Mouse (Mus musculus) limb, embryonic 11.5 days (tissue): ENCODE results near the gene Tmem163. TPM values are rescaled to one million over a fixed set of nuclear protein-coding genes. Genes with fewer than 3 reads are reported as not detected.

Source experiments
- ATAC-seq: fragments of 200-750 bp; cut with Nextera tagmentation; 2 replicates; pipeline ENCODE4 v1.8.0; 2017; ENCODE audit warnings: low read depth; ENCODE audit not compliant: insufficient number of reproducible peaks, low FRiP score, low TSS enrichment
- DNase-seq: peaks from one replicate; pipeline ENCODE4 v3.0.0-alpha.2; 2015; ENCODE audit warnings: low spot score
- H3K27ac ChIP-seq: fragments of 300-500 bp; sonication (generic); replicated peaks from 2 replicates; pipeline ENCODE4 v1.5.1; 2014; ENCODE audit warnings: low read depth, mild to moderate bottlenecking, low read length
- H3K27me3 ChIP-seq: fragments of 300-500 bp; sonication (generic); 2 replicates; pipeline ENCODE4 v1.6.1; 2014; ENCODE audit warnings: mild to moderate bottlenecking, low read length, mixed read lengths; ENCODE audit not compliant: control insufficient read depth, insufficient read depth
- H3K36me3 ChIP-seq: fragments of 300-500 bp; sonication (generic); 2 replicates; pipeline ENCODE4 v1.6.1; 2014; ENCODE audit warnings: mild to moderate bottlenecking, low read length, moderate library complexity, mixed read lengths; ENCODE audit not compliant: control insufficient read depth, insufficient read depth
- H3K4me1 ChIP-seq: fragments of 300-500 bp; sonication (generic); 2 replicates; pipeline ENCODE4 v1.6.1; 2014; ENCODE audit warnings: low read length, mixed read lengths; ENCODE audit not compliant: control insufficient read depth, insufficient read depth
- H3K4me2 ChIP-seq: fragments of 300-500 bp; sonication (generic); 2 replicates; pipeline ENCODE4 v1.6.1; 2014; ENCODE audit warnings: low read depth, mild to moderate bottlenecking, moderate library complexity; ENCODE audit not compliant: severe bottlenecking
- H3K4me3 ChIP-seq: fragments of 300-500 bp; sonication (generic); 2 replicates; pipeline ENCODE4 v1.5.1; 2014; ENCODE audit warnings: low read depth, low read length
- H3K9ac ChIP-seq: fragments of 300-500 bp; sonication (generic); 2 replicates; pipeline ENCODE4 v1.6.1; 2014; ENCODE audit warnings: mild to moderate bottlenecking, low read length
- H3K9me3 ChIP-seq: fragments of 300-500 bp; sonication (generic); 2 replicates; pipeline ENCODE4 v1.6.1; 2016; ENCODE audit warnings: low read length; ENCODE audit not compliant: control insufficient read depth
- WGBS: fragments of 180-500 bp; shearing (Covaris S2); extraction: QIAGEN DNeasy Blood & Tissue Kit; methylation state at CpG from one replicate; pipeline ENCODE4 v1.1.7; 2014; 5-methylcytosine and 5-hydroxymethylcytosine counted together
- polyA plus RNA-seq: library from polyadenylated mRNA; unstranded; fragments of >200 nt; fragmentation: Nextera tagmentation; extraction: Ambion mirVana; gene quantifications from 2 replicates; pipeline ENCODE4 v1.2.1, GENCODE M21; 2014

Tmem163 gene
- polyA plus RNA-seq, 1 experiment from 2014 or later: 7.9 TPM

DNA sequence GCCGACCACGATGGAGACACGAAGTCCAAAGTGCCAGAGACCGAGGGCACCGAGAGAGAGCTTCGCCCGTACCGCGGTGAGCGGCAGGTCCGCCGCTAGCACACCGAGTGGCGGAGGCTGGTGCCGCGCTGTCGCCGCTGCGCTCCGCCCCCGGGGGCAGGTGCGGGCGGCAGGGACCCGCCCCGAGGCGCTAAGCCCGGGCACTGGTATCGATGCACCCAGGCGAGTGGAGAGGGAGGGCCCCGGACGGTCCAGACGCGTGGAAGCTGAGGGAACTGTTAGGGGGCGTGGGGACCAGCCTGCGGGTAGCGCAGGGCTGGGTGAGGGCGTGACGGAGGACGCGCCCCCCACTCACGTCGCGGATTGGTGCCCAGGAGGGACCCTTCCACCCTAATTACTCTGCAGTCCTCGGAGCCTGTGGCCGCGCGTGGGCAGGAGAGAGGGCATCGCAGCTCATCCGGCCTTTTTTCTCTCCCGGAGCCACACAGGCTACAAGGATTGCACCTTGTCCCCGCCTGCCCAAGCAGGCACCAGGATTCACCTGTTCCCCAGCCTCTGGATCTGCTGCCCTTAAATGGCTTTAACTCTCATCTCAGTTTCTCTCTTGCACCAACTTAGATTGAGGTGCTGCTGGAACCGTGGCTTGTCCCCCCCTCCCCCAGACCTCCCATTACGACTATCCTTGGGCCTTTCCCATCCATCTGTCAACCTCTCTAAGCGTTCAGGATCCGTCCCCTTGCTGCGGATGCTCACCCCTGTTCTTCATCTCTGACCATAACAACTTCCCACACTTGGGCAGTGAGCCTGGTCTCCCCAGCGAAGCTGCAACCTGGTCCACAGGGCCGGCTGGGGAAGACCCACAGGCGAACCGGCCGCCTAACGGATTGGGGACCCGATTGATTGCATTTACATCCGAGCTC lies 1.4 kb downstream of the Tmem163 start:
- WGBS: 2% methylated on average over 64 of the region's 64 CpGs
- H3K9me3 ChIP-seq: 0 out of 2 replicates have a peak, but pooled peaks cover 2% of the 10 kb centered on the region
- peaks cover 12% of the 10 kb centered on the region; the same call in 1 of the 2 replicates for H3K4me1 ChIP-seq
- H3K4me2 ChIP-seq: peak overlapping the region; percentile 96
- DNase-seq (peak; percentile 55), ATAC-seq (peak; percentile 37; the same call in 1 of the 2 replicates)
- no peak overlapping the region for H3K27ac ChIP-seq
- peaks cover 44% of the 10 kb centered on the region for H3K27me3 ChIP-seq
- H3K9ac ChIP-seq: no peak overlapping the region
- peak overlapping the region; percentile 38 for H3K4me3 ChIP-seq
- H3K36me3 ChIP-seq: no peaks in the 10 kb centered on the region

DNA sequence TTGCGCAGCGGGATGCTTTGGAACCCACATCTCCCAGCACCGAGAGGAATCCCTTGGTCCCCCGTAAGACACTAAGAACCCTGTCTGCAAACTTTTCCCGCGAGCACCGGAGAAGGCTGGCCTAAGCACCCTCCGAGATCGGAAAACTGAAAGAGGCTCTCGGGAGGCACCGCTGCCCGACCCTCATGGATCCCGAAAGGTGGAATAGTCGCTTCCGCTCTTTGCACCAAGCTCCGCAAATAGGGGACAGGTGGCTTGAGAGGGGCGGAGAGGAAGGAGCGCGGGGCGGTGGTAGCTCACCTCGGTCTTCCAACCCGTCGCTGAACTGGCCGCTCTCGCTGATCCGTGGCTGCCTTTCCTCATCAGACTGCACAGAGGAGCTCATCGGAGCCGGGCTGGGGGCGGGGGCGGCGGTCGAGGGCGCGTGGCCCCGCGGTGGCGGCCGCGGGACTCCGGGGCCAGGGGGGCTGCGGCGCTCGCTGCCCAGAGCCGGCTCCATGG lies 2.2 kb downstream of the Tmem163 start:
- no peaks in the 10 kb centered on the region for H3K36me3 ChIP-seq
- peak overlapping the region; percentile 38 for H3K4me3 ChIP-seq
- WGBS: 1% methylated on average over 44 of the region's 44 CpGs
- ATAC-seq (peak; percentile 18; the same call in 1 of the 2 replicates), DNase-seq (peak; percentile 66)
- H3K27ac ChIP-seq: no peak overlapping the region
- peaks cover 12% of the 10 kb centered on the region; the same call in 1 of the 2 replicates for H3K4me1 ChIP-seq
- H3K27me3 ChIP-seq: peaks cover 44% of the 10 kb centered on the region
- peak overlapping the region; percentile 96 for H3K4me2 ChIP-seq
- 0 out of 2 replicates have a peak, but pooled peaks cover 2% of the 10 kb centered on the region for H3K9me3 ChIP-seq
- H3K9ac ChIP-seq: peak overlapping the region; percentile 27; the same call in 1 of the 2 replicates

DNA sequence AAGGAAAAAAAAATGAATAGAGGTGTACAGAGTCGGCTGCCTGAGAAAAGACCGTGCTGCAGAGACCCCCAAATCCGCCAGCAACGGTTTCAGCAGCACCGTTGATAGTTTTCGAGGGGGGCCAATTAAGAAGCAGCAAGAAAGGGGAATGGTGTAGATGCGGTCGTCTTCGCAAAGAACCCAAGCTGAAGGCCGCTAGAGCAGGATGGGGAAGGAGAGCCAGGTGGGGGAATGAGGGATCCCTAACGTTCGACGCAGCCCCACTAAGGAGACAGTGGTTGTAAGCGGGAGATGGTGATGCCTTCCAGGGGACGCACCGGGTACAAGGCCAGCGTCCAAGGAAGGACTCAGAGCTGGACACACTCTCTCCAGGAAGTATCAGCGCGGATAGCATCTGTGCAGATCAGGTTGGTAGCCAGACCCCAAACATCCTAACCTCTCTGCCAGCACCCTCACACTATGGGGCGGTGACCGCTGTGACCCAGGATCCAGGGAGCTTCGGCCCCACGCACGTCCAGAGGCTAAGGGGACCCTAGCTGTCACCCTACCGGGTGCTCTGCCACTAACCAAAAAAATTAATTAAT lies 2.7 kb downstream of the Tmem163 start:
- no peaks in the 10 kb centered on the region for H3K36me3 ChIP-seq
- H3K27ac ChIP-seq: no peak overlapping the region
- DNase-seq (peak; percentile 36), ATAC-seq (0 out of 2 replicates have a peak, but pooled peaks have one; percentile 18)
- peaks cover 44% of the 10 kb centered on the region for H3K27me3 ChIP-seq
- H3K4me3 ChIP-seq: peak overlapping the region; percentile 38
- H3K4me1 ChIP-seq: peaks cover 12% of the 10 kb centered on the region; the same call in 1 of the 2 replicates
- 0 out of 2 replicates have a peak, but pooled peaks cover 2% of the 10 kb centered on the region for H3K9me3 ChIP-seq
- H3K4me2 ChIP-seq: peak overlapping the region; percentile 96
- 6% methylated on average over 25 of the region's 25 CpGs for WGBS
- H3K9ac ChIP-seq: no peak overlapping the region

DNA sequence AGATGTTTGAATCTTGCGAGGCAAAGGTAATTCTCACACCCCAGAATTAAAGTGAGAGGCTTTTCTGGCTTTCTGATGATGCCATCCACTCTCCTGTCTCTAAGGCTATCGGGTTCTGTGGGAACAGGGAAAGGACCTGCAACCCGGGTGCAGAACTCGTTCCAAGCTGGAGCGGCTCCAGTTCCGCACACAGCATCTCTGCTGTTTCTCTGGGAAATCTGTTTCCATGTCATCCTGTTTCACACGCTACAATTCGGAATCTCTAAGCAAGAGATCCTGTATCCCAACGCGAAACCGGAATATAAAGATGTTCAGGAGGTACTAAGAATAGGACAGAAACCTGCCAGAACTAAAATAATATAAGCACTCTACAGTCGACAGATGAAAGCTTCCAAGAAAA lies 3.2 kb downstream of the Tmem163 start:
- H3K9me3 ChIP-seq: 0 out of 2 replicates have a peak, but pooled peaks cover 2% of the 10 kb centered on the region
- H3K9ac ChIP-seq: no peak overlapping the region
- peaks cover 44% of the 10 kb centered on the region for H3K27me3 ChIP-seq
- H3K4me3 ChIP-seq: no peak overlapping the region
- H3K36me3 ChIP-seq: no peaks in the 10 kb centered on the region
- H3K4me1 ChIP-seq: peaks cover 12% of the 10 kb centered on the region; the same call in 1 of the 2 replicates
- H3K4me2 ChIP-seq: no peak overlapping the region
- 40% methylated on average over 12 of the region's 12 CpGs for WGBS
- ATAC-seq (no peak), DNase-seq (peak; percentile 27)
- H3K27ac ChIP-seq: no peak overlapping the region

DNA sequence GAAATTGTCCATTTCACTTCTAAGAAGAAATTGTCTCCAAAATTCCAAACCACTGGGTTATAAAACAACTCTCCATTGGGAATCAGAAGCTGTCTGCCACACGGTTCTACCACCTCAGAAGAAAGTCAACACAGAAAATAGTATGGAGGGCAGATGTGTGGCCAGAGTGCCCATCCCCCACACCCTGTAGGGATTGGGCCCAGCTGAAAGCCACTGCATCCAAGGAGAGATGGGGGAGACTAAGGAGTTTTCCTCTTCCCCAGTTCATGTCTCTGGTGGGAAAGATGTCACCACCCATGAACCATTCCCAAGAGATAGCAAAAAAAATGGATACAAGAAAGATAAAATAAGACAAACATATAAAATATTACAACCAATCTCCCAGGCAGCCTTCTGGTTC lies 4.1 kb downstream of the Tmem163 start:
- Histone ChIP-seq H3K27me3 (peaks cover 44% of the 10 kb centered on the region), H3K9me3 (0 out of 2 replicates have a peak, but pooled peaks cover 2% of the 10 kb centered on the region), H3K4me1 (peaks cover 12% of the 10 kb centered on the region; the same call in 1 of the 2 replicates), H3K4me2 (no peak overlapping the region), H3K27ac (no peak overlapping the region), H3K9ac (no peak overlapping the region), H3K36me3 (no peaks in the 10 kb centered on the region), H3K4me3 (no peak overlapping the region)
- ATAC-seq (no peak), DNase-seq (no peak)
- WGBS: 40% methylated on average over 1 of the region's 1 CpGs

DNA sequence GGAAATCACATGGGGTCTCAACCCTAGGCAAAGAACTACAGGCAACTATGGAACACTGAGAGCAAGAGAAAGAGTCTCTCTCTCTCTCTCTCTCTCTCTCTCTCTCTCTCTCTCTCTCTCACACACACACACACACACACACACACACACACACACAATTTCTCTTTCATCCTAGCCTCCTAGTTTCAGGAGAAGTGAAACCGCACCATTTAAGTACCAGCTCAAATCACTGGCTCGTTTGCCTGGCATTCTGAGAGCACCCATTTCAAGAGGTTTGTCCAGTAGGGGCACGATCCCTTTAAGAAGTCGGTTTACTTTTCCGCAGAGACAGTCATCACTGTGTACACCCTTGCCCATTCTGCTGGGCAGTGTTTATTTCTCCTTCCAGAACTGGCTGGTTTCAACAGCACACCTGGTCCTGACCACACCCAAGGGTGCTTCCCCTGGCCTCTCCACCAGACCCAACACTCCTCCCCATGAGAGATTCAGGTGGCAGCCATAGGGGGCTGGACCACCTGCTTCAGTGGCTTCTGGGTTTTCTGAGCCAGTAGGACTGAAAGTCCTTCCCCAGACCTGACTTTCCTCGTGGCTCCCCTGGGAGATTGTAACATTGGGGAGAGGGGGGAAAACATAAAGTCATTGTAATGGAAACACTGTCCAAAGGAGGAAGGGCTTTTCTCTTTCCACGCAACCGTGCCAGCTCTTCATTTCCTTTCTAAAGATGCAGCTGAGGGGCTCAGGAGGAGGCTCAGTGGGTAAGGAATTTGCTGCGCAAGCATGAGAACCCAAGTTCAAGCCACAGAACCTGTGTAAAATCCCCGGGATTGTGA lies 5.9 kb downstream of the Tmem163 start:
- Histone ChIP-seq H3K36me3 (no peaks in the 10 kb centered on the region), H3K27me3 (peaks cover 33% of the 10 kb centered on the region), H3K27ac (no peak overlapping the region), H3K4me1 (peaks cover 12% of the 10 kb centered on the region; the same call in 1 of the 2 replicates), H3K9ac (no peak overlapping the region), H3K4me3 (no peak overlapping the region), H3K9me3 (0 out of 2 replicates have a peak, but pooled peaks cover 2% of the 10 kb centered on the region), H3K4me2 (no peak overlapping the region)
- DNase-seq: no peak
- ATAC-seq: no peak
- 79% methylated on average over 10 of the region's 10 CpGs for WGBS

DNA sequence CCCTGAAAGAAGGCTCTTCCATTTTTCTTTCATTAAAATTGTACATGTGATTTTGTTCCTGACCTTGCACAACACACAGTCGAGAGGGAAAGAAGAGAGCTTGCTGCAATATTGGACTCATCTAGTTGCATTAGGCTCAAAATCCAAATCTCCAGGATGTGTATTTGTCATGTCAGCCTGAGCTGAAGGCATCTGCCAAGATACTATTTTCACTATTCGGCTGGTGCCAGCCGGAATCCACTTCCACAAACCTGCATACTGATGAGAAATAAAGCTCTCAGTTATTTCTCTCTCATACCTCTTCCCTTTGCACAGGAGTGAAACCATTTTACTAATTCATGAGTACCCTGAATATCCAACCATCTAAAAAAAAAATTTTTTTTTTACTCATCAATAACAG lies 11.2 kb downstream of the Tmem163 start:
- WGBS: 94% methylated on average over 3 of the region's 3 CpGs
- Histone ChIP-seq H3K36me3 (no peaks in the 10 kb centered on the region), H3K4me1 (no peaks in the 10 kb centered on the region), H3K27me3 (no peaks in the 10 kb centered on the region), H3K4me2 (no peak overlapping the region), H3K9me3 (no peaks in the 10 kb centered on the region), H3K4me3 (no peak overlapping the region), H3K9ac (no peak overlapping the region), H3K27ac (no peak overlapping the region)
- DNase-seq (no peak), ATAC-seq (no peak)
